Mouse (Mus musculus): ENCODE results near the gene Arpc2.

The Arpc2 gene

DNA sequence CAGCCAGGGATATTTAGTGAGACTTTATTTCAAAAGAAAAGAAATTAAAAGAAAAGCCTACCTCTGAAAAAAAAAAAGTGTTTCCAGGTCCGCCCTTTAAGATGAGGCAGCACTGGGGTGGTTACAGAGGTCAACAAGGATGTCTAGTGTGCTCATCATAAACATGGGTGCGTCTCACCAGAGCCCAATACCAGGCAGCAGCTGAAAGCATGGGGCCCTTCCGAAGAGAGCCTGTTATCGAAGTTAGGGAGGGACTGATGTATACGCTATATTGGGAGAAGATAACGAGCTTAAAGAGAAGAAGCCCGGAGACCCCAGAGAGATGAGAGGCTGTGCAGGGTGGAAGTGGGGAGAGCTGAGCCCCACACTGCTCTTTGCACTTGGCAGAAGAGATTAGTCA is 3.3 kb downstream of the Arpc2 start:
- no peak for DNase-seq (ENCODE audit: low read depth, low spot score)

- DNase-seq (ENCODE audit: low read depth, low spot score), result peak; percentile 25
Measured at GRCm38 (mm10) chr1:74239618-74240017, 3.7 kb downstream of the Arpc2 start.

DNA sequence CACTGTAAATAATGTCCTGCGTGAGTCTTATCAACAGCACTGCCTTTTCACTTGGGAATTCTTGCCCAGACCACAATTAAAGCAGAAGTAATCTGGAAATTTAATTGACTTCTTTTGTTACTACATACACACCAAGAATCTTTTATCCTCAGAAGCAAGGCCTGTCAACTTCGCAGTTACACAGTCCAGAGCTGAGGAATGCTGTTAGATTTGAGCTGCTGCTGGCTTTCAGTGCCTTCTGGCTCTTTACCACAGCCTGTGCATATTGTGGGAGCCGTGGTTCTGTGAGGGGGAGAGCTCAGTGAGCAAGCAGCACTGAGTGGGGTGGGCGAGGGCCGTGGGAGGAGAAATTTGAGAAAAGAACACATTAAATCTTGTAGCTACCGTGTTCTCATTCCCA is 4.4 kb downstream of the Arpc2 start:
- no peak for DNase-seq (ENCODE audit: low read depth, low spot score)

DNA sequence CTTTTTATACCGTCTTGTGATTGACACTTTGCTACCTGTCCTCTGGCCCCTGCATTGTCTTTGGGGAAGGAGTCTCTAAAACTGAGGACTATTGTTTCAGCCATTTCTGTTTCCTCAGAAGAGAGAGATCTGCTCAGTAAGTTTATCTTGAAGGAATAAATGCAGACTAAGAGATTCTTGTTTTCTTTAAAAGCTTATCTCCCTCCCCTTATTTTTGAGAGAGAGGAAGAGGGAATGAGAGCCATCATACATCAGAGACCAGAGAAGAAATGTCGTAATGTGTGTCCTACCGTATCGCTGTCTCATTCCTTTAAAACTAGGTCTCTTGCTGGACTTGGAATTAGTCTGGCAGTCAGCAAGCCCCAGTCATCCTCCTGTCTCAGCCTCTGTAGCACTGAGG is 4.9 kb downstream of the Arpc2 start:
- DNase-seq (ENCODE audit: low read depth, low spot score), result no peak

DNA sequence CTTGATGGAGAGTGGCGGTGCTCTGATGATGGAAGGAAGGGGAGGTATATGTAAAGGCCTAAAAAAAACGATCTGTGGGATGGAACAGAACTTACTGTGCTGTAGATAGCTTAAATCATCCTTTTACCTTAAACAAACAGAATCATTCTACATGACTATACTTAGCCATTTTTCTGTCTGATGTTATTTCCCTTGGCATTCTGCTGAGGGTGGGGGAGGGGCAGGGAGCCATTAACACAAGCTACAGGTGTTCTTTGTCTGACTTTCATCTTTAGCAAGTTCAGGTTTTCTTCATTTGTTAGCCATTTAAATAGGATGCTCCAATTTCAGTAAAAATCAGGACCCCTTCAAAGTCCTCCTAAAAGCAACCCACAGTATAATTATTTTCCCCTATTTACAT is 9.6 kb downstream of the Arpc2 start:
- DNase-seq (ENCODE audit: low read depth, low spot score), result peak; percentile 51

DNA sequence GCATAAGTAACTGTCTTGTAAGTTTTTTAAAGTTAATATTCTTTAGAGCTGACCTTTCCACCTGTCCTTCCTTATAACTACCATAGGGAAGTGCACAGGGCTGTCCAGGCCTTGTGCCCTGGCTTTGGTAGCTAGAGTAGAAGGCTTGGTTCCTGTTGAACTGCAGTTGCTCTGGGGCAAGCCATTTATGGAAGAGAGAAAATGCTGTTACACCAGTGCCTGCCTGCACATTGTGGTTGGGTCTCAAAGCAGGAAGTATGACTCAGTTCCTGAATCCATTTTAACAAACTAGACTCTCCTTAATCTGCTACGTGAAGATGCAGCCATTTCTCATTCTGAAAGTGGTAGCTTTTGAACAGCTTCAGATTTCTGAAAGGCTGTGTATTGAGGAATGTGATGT is 12.9 kb downstream of the Arpc2 start:
- DNase-seq (ENCODE audit: low read depth, low spot score), result no peak

GRCm38 (mm10) chr1:74249331-74249980 is 13.6 kb downstream of the Arpc2 start:
- DNase-seq (ENCODE audit: low read depth, low spot score), result no peak

DNA sequence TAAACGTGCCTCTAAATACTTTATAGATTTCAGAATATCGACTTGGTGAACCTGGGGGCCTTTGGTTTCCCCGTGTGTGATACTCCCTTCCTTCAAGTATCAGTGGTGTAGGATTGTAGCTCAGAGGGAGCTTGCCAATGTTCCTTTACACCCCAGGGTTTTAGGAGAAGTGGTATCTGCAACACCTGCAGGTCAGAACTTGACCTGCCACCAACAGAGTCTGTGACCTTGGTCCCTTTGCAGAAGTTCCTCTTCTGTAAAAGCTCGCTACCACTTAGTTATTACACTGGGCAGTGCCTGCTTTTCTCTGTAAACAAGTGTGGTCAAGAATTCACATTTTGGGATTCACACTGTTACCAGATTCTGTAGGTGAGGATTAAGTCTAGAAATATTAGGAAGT is 14.2 kb downstream of the Arpc2 start:
- DNase-seq (ENCODE audit: low read depth, low spot score), result no peak

- DNase-seq (ENCODE audit: low read depth, low spot score), result no peak
Measured at GRCm38 (mm10) chr1:74255704-74256345, 19.9 kb downstream of the Arpc2 start.

DNA sequence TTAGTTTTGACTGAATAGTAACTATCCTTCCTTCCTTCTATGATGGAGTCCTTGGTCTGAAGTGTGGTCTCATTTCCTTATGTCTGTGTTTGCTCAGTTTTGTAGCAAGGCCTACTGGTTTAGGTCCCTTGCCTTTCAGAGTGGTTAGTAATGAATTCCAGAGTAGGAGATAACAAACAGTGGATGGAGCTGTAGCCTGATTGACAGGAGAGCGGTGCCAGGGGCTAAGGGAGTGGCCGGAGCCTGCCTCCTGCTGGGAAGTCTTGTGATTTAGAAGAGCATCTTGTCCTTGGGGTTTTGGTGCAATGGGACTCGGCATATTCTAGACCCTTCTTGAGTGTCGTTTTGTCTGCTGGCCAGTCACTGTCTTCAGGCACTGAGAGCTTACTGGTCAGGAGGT is 20.9 kb downstream of the Arpc2 start:
- peak; percentile 88 for DNase-seq (ENCODE audit: low read depth, low spot score)

DNA sequence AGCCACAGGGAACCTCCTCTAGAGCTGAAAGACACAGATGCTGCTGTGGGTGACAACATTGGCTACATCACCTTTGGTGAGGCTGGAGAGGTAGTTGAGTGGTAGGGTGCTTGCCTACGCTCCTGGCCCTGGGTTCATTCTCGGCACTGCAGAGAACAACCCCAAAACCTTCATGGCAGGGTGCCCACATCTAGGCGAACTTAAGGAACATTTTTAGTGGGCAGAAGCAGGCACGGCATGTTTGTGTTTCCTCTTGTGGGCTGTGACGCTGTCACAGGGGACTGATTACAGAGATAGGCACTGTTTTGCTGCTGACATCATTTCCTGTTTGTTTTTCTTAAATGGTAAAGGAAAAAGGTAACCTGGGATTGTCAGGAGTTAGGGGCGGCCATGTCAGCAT is 26.6 kb downstream of the Arpc2 start:
- no peak for DNase-seq (ENCODE audit: low read depth, low spot score)

GRCm38 (mm10) chr1:74268750-74269149 is 32.9 kb downstream of the Arpc2 start:
- DNase-seq (ENCODE audit: low read depth, low spot score), result no peak

GRCm38 (mm10) chr1:74271659-74272058 is 35.8 kb downstream of the Arpc2 start:
- no peak for DNase-seq (ENCODE audit: low read depth, low spot score)

GRCm38 (mm10) chr1:74275015-74275414 is 39.1 kb downstream of the Arpc2 start:
- DNase-seq (ENCODE audit: low read depth, low spot score), result no peak

GRCm38 (mm10) chr1:74277041-74277440 is 41.2 kb downstream of the Arpc2 start:
- no peak for DNase-seq (ENCODE audit: low read depth, low spot score)

- no peak for DNase-seq (ENCODE audit: low read depth, low spot score)
Measured at GRCm38 (mm10) chr1:74277883-74278537, 42.1 kb downstream of the Arpc2 start.

- no peak for DNase-seq (ENCODE audit: low read depth, low spot score)
Measured at GRCm38 (mm10) chr1:74278538-74278937, 42.7 kb downstream of the Arpc2 start, which contains the start of gene Gpbar1. Gpbar1 (plus strand) TSS chr1:74278550.

- DNase-seq (ENCODE audit: low read depth, low spot score), result peak; percentile 40
Measured at GRCm38 (mm10) chr1:74278988-74279387, 43.1 kb downstream of the Arpc2 start.

GRCm38 (mm10) chr1:74280591-74281325 is 44.9 kb downstream of the Arpc2 start:
- no peak for DNase-seq (ENCODE audit: low read depth, low spot score)

GRCm38 (mm10) chr1:74281372-74281771 is 45.5 kb downstream of the Arpc2 start:
- DNase-seq (ENCODE audit: low read depth, low spot score), result no peak

- no peak for DNase-seq (ENCODE audit: low read depth, low spot score)
Measured at GRCm38 (mm10) chr1:74281886-74282285, 46.0 kb downstream of the Arpc2 start.

GRCm38 (mm10) chr1:74282896-74283625 is 47.2 kb downstream of the Arpc2 start:
- no peak for DNase-seq (ENCODE audit: low read depth, low spot score)
